Mouse (Mus musculus) hindbrain, embryonic 12.5 days (tissue): ENCODE measurements around the gene Ddx19b. TPM values are rescaled to one million over a fixed set of nuclear protein-coding genes. Genes with fewer than 3 reads are reported as not detected.
A peak's percentile ranks its signal among the peaks of the same experiment; 100 is the strongest.
"Not testable (repeated sequence)": the region's sequence is repeated elsewhere in the genome, so short reads cannot be mapped to it uniquely, and the experiment has no call there.

Experiments used
- ATAC-seq: fragments of 200-750 bp; cut with Nextera tagmentation; 2 replicates; pipeline ENCODE4 v1.8.0; 2017; ENCODE audit warnings: moderate TSS enrichment; ENCODE audit not compliant: low FRiP score
- H3K27ac ChIP-seq: fragments of 300-500 bp; sonication (generic); 2 replicates; pipeline ENCODE4 v1.5.1; 2016; ENCODE audit warnings: mild to moderate bottlenecking
- H3K27me3 ChIP-seq: fragments of 300-500 bp; sonication (generic); 2 replicates; pipeline ENCODE4 v1.6.1; 2016; ENCODE audit warnings: mild to moderate bottlenecking
- H3K36me3 ChIP-seq: fragments of 300-500 bp; sonication (generic); 2 replicates; pipeline ENCODE4 v1.6.1; 2016; ENCODE audit warnings: mild to moderate bottlenecking
- H3K4me1 ChIP-seq: fragments of 300-500 bp; sonication (generic); 2 replicates; pipeline ENCODE4 v1.6.1; 2016
- H3K4me2 ChIP-seq: fragments of 300-500 bp; sonication (generic); replicated peaks from 2 replicates; pipeline ENCODE4 v1.6.1; 2016; ENCODE audit warnings: mild to moderate bottlenecking
- H3K4me3 ChIP-seq: fragments of 300-500 bp; sonication (generic); 2 replicates; pipeline ENCODE4 v1.5.1; 2016; ENCODE audit warnings: mild to moderate bottlenecking
- H3K9ac ChIP-seq: fragments of 300-500 bp; sonication (generic); 2 replicates; pipeline ENCODE4 v1.6.1; 2016; ENCODE audit warnings: mild to moderate bottlenecking, moderate library complexity
- H3K9me3 ChIP-seq: fragments of 300-500 bp; sonication (generic); replicated peaks from 2 replicates; pipeline ENCODE4 v1.6.1; 2016; ENCODE audit warnings: mild to moderate bottlenecking
- WGBS: fragments of 180-500 bp; shearing (Covaris S2); methylation state at CpG from one replicate; pipeline ENCODE4 v1.1.7; 2016; 5-methylcytosine and 5-hydroxymethylcytosine counted together
- polyA plus RNA-seq: library from polyadenylated mRNA; unstranded; fragments of >200 nt; fragmentation: Nextera tagmentation; extraction: Ambion mirVana; gene quantifications from 2 replicates; pipeline ENCODE4 v1.2.1, GENCODE M21; 2016

The Ddx19b gene
- polyA plus RNA-seq, 1 experiment from 2014 or later = 9.5 TPM

DNA sequence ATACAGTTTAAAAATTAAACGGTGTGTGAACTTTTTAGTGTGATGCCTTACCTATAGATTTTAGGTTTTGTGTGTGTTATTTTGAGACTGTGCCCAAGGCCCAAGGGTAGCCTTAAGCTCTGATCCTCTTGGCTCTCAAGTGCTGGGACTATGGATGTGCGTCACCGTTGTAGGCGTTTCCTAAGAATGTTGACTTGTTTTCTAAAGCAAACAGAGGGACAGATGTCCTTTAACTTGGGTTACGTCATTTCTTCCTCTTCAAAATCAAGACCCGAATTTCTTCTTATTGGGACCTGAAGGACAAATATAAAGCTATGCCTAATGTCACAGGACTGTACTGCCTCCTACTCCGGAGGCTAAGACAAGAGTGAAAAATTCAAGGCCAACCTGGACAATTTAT is 1.4 kb upstream of the Ddx19b start, which contains the start of gene Aars:
Gene Aars (plus strand): TSS at position 229 of the 400 bp plus-strand sequence.
- Histone ChIP-seq H3K36me3 (peaks cover 9% of the 10 kb centered on the region), H3K9me3 (no peaks in the 10 kb centered on the region), H3K27ac (peak within 1 kb of the TSS; percentile 91), H3K9ac (peak within 1 kb of the TSS; percentile 82), H3K4me2 (peak within 1 kb of the TSS; percentile 75), H3K4me3 (peak within 1 kb of the TSS; percentile 82), H3K4me1 (peaks cover 15% of the 10 kb centered on the region), H3K27me3 (peaks cover 10% of the 10 kb centered on the region; the same call in 1 of the 2 replicates)
- 95% methylated on average over 7 of the region's 7 CpGs for WGBS
- no peak for ATAC-seq

DNA sequence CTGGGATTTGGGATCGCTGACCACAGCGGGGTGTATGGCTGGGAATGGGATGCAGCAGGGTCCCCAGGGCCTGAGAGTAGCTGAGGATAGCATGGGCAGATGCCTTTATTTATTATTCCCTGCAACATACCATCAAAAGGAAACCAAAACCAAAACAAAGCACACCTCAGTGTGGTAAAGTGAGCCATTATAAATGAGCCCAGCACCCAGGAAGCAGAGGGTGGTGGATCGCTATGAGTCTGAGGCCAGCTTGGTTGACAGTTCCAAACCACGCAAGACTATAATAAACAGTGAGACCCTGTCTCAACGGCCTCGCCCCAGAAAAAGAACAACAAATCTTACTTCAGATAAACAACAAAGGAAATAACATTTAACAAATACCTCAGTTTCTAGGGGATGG is 1.5 kb downstream of the Ddx19b start:
- Histone ChIP-seq H3K27ac (no peak overlapping the region), H3K36me3 (no peaks in the 10 kb centered on the region), H3K9me3 (no peaks in the 10 kb centered on the region), H3K9ac (no peak overlapping the region), H3K4me1 (peaks cover 12% of the 10 kb centered on the region), H3K27me3 (peaks cover 10% of the 10 kb centered on the region; the same call in 1 of the 2 replicates), H3K4me2 (no peak overlapping the region), H3K4me3 (no peak overlapping the region)
- WGBS = 83% methylated on average over 6 of the region's 6 CpGs
- ATAC-seq = no peak

DNA sequence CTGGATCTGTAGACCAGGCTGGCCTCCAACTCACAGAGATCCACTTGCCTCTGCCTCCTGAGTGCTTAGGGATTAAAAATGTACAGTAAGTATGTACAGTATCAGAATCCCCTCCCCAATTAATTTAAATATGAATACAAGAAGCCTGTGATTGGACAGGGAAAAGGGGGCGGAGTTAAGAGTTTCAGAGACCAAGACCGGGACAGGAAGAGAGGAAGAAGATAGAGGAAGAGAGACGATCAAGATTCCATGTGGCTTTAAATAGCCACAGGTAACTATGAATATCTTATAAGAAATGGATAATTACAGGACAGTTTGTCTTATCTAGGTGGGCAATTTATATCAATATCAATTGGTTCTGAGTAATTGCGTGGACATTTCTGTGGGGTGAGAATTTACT is 2.0 kb downstream of the Ddx19b start:
- Histone ChIP-seq H3K4me1 (peaks cover 7% of the 10 kb centered on the region), H3K9me3 (no peaks in the 10 kb centered on the region), H3K27ac (no peak overlapping the region), H3K9ac (no peak overlapping the region), H3K4me2 (no peak overlapping the region), H3K4me3 (no peak overlapping the region), H3K27me3 (peaks cover 10% of the 10 kb centered on the region; the same call in 1 of the 2 replicates), H3K36me3 (no peaks in the 10 kb centered on the region)
- 65% methylated on average over 4 of the region's 4 CpGs for WGBS
- ATAC-seq = no peak

DNA sequence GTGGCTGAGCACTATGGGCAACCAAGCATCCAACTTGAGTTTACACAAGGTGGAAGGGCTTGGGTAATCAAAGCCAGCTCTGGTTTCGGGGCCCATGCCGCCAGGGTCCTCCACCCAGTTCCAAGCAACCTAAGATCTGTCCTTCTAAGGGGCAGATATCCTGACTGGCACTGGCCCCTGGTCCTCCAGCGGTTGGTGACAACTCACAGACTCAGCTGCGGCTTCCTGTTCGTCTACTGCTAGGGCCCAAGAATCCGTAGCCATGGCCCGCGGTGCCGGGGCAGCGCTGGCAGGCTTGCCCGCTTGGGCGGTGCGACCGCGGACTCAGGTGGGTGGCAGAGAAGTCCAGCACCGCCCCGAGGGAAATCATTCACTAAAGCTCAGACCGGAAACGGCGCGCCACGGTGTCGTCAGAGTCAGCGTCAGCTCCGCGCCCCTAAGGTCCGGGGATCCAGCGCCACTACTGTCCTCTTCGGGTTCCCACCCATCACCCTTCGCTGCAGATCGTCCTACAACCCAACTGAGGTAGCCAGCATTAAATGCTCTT is 4.1 kb downstream of the Ddx19b start:
- Histone ChIP-seq H3K4me2 (peak overlapping the region; percentile 60), H3K27me3 (peaks cover 10% of the 10 kb centered on the region; the same call in 1 of the 2 replicates), H3K27ac (no peak overlapping the region), H3K36me3 (no peaks in the 10 kb centered on the region), H3K9ac (peak overlapping the region; percentile 72), H3K4me3 (peak overlapping the region; percentile 59), H3K4me1 (peaks cover 3% of the 10 kb centered on the region; the same call in 1 of the 2 replicates), H3K9me3 (no peaks in the 10 kb centered on the region)
- under 1% methylated on average over 31 of the region's 31 CpGs for WGBS
- peak; percentile 88 for ATAC-seq

DNA sequence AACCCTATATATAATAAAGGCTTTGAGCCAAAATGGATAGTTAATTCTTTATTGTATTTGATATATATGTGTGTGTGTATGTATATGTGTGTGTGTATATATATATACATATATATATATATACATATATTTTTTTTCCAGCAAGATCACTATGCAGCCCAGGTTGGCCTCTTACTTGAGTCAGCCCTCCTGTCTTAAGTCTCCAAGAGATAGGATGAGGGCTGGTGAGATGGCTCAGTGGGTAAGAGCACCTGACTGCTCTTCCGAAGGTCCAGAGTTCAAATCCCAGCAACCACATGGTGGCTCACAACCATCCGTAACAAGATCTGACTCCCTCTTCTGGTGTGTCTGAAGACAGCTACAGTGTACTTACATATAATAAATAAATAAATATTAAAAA is 4.9 kb downstream of the Ddx19b start:
- H3K27ac ChIP-seq, H3K36me3 ChIP-seq, H3K9ac ChIP-seq, H3K4me3 ChIP-seq, ATAC-seq, H3K4me2 ChIP-seq, H3K4me1 ChIP-seq, H3K9me3 ChIP-seq, H3K27me3 ChIP-seq: not testable (repeated sequence)
- WGBS = 78% methylated on average over 2 of the region's 2 CpGs

DNA sequence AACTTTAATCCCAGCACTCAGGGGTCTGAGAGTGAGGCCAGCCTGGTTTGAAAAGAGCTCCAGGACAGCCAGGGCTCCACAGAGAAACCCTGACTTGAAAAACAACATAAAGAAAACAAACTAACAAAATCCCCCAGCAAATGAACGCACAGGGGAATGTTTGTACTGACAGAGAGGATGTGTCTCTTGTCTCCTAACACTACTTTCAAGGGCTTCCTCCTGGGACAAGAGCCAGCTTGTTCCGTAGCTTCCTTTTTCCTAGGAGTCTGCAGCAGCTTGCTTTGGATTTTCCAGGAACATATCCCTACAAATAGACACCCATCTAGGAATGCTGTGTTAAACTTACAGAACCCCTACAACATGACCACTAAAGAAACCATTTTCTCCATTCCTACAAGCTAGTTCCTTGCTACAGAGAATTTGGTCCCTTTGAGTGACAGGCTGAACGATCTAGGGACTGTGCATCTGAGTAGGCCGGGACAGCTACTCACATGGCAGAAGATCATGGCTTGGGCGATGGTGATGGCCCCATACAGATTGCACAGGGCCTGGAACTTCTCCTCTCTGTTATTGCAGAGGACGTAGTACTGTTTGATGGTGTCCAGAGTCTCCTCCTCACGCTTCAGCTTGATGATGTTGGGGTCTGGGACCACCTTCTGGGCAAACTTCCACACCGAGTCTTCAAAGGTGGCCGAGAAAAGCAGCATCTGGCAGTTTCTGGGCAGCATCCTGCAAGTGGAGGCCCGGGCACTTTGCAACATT is 21.1 kb downstream of the Ddx19b start:
- not testable (repeated sequence) for H3K27me3 ChIP-seq

DNA sequence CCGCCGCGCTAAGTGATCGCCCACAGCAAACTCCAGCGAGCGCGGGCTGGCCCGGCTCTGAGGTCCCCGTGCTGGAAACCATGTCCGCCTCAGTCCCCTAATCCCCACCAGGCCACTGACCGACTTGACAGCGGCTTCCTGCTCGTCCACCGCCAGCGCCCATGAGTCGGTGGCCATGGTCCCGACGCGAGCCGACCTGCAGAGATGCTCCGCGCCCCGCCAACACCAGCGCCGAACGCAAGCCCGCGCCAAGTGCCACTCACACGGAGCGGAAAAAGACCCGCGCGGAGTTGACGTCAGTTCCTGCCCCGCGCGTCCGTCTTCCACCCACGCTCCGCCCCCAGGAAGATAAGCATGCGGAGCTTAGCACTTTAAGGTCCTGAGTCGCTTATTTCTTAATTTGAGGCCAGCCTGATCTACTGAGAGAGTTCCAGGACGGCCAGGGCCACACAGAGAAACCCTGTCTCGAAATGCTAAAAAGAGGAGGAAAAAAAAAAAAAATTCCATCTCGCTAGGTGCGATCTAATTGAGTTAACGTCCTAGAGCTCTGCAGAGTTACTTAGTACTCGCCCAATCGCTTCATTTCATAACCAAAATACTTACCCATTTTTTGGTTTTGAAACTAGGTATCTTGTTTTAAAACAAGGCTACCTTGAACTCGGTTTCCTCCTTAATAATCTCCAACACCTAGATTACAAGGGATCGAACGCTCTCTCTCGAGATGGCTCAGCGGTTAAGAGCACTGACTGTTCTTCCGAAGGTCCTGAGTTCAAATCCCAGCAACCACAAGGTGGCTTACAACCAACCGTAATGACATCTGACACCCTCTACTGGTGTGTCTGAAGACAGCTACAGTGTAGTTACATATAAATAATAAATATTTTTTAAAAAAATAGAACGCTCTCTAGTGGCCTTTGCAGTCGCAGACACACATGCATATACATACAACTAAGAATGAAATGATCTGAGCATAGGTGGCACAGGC is 33.7 kb downstream of the Ddx19b start, which contains the start of gene Ddx19a:
Gene Ddx19a (minus strand): TSS at position 254 of the 985 bp plus-strand sequence.
- H3K9me3 ChIP-seq = no peaks in the 10 kb centered on the region
- ATAC-seq = peak; percentile 94
- peaks cover 3% of the 10 kb centered on the region for H3K36me3 ChIP-seq
- peak within 1 kb of the TSS; percentile 87 for H3K4me3 ChIP-seq
- peak within 1 kb of the TSS; percentile 86 for H3K4me2 ChIP-seq
- peak within 1 kb of the TSS; percentile 74 for H3K27ac ChIP-seq
- H3K9ac ChIP-seq = peak within 1 kb of the TSS; percentile 87
- WGBS = 3% methylated on average over 58 of the region's 58 CpGs
- H3K27me3 ChIP-seq = no peaks in the 10 kb centered on the region
- H3K4me1 ChIP-seq = peaks cover 10% of the 10 kb centered on the region

More for the DNA sequence above, 21.1 kb downstream of the Ddx19b start:
- not testable (repeated sequence) for H3K4me1 ChIP-seq, H3K9me3 ChIP-seq, ATAC-seq, H3K27ac ChIP-seq, H3K4me3 ChIP-seq, H3K9ac ChIP-seq, H3K4me2 ChIP-seq
- 90% methylated on average over 7 of the region's 10 CpGs for WGBS
- peaks cover 48% of the 10 kb centered on the region for H3K36me3 ChIP-seq

DNA sequence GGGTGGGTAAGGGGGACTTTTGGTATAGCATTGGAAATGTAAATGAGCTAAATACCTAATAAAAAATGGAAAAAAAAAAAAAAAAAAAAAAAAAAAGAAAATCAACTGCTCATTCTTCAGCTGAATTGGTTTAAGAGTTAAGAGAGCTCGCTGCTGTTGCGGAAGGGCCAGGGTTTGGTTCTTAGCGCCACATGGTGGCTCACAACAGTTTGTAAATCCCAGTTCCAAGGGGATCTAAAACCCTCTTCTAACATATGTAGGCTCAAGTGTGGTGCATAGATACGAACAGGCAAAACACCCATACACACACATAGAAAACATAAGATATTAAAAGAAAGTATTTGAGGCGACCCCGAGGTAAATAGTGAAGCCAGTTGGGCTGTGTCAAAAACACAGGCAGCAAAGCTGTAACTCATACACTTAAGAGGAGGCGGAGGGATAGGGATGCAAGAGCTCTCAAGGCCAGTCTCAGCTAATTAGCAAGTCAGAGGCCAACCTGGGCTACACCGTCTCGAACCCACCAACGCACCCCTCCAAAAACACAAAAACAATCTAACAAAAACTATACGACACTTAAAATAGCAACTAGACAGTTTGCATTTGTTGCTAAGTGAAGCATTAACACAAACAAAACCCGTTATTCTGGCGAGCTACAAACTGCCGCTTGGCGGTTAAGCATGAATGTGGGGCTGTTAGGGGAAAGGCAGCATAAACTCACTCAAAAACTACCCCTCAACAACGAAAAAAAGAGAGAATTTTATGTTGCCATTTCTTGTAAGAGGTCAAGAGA is 34.7 kb downstream of the Ddx19b start:
- ATAC-seq = no peak
- WGBS = 40% methylated on average over 16 of the region's 16 CpGs

DNA sequence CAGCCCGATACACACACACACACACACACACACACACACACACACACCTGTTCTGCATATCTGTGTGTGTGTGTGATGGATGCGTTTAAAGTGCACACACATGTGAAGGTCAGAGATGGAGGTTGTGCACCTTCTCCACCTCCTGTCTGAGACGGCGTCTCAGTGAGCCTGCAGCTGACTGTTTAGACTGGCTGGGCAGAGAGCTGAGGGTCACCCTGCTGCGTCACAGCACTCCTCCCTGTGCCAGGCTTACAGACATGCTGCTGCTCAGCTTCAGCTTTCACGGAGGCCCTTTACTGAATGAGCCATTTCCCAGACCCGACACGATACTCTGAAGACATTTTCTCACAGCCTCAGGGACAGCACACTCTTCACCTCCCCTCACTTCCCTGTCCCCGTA is 41.5 kb downstream of the Ddx19b start:
- Histone ChIP-seq H3K27me3 (no peaks in the 10 kb centered on the region), H3K4me2 (no peak overlapping the region), H3K9me3 (no peaks in the 10 kb centered on the region), H3K27ac (no peak overlapping the region), H3K9ac (no peak overlapping the region), H3K36me3 (peaks cover 64% of the 10 kb centered on the region), H3K4me1 (no peaks in the 10 kb centered on the region), H3K4me3 (no peak overlapping the region)
- ATAC-seq = no peak
- 88% methylated on average over 9 of the region's 9 CpGs for WGBS

More for the DNA sequence above, 34.7 kb downstream of the Ddx19b start:
- peak overlapping the region; percentile 87 for H3K9ac ChIP-seq
- no peaks in the 10 kb centered on the region for H3K27me3 ChIP-seq
- peaks cover 9% of the 10 kb centered on the region for H3K36me3 ChIP-seq
- H3K27ac ChIP-seq = peak overlapping the region; percentile 74; the same call in 1 of the 2 replicates
- H3K9me3 ChIP-seq = no peaks in the 10 kb centered on the region
- peak overlapping the region; percentile 86 for H3K4me2 ChIP-seq
- H3K4me3 ChIP-seq = peak overlapping the region; percentile 87
- peaks cover 10% of the 10 kb centered on the region for H3K4me1 ChIP-seq

DNA sequence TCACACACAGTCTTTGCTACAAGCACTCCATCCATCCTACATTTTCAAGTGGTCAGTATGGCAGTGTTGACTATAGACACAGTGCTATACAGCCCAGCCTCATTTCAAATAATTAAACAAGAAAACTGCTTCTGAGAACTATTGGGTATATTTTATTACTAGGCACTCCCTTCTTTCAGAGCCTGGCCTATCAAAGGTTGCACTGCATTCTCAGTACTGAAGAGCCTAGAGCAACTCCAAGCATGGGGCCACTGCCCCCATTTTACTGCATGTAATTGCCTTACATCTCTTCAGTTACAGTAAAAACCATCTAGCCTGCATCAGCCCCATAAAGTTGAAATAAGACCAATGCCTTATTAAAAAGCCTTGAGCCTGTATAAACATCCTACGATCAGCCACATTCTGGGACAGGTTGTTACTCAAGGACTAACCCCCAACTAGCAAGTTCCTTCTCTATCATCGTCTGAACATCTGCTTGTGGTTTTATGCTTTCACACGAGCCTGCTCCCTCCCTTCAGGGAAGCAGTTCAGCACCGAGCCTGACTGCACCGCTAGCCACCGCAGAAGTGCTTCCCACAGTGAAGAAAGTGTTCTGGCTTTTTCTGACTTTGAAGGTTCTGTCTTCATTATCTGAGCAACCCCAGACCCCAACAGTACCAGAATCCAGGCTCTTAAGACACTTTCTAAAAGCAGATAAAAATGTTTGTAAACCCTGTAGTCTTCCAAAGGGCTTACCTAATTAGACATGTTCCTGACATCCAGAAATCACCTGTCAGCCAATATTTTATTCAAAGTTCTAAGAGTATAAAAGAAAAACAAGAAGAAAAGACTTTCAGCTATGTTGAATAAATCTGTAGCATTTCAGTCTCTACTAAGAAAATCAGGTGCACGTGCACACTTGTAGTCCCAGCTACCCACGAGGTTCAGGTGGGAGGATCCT is 43.5 kb downstream of the Ddx19b start:
- H3K36me3 ChIP-seq = peaks cover 78% of the 10 kb centered on the region
- no peak for ATAC-seq
- WGBS = 84% methylated on average over 8 of the region's 8 CpGs
- H3K27ac ChIP-seq = no peak overlapping the region
- no peak overlapping the region for H3K4me3 ChIP-seq
- no peaks in the 10 kb centered on the region for H3K9me3 ChIP-seq
- H3K27me3 ChIP-seq = no peaks in the 10 kb centered on the region
- H3K9ac ChIP-seq = no peak overlapping the region
- no peak overlapping the region for H3K4me2 ChIP-seq
- H3K4me1 ChIP-seq = no peaks in the 10 kb centered on the region
